Mouse (Mus musculus) stomach, embryonic 15.5 days (tissue): ENCODE data around the gene Cpne5. TPM values are rescaled to one million over a fixed set of nuclear protein-coding genes. Genes with fewer than 3 reads are reported as not detected.

Source experiments
- ATAC-seq: fragments of 200-750 bp; cut with Nextera tagmentation; 2 replicates; pipeline ENCODE4 v1.8.0; 2017; ENCODE audit warnings: low read depth, moderate number of reproducible peaks, moderate TSS enrichment; ENCODE audit not compliant: insufficient read depth, low FRiP score
- H3K27ac ChIP-seq: fragments of 300-500 bp; sonication (generic); 2 replicates; pipeline ENCODE4 v1.5.1; 2015; ENCODE audit warnings: mild to moderate bottlenecking, inconsistent platforms
- H3K27me3 ChIP-seq: fragments of 300-500 bp; sonication (generic); replicated peaks from 2 replicates; pipeline ENCODE4 v1.6.1; 2015; ENCODE audit warnings: inconsistent platforms
- H3K36me3 ChIP-seq: fragments of 300-500 bp; sonication (generic); 2 replicates; pipeline ENCODE4 v1.6.1; 2015; ENCODE audit warnings: inconsistent platforms
- H3K4me1 ChIP-seq: fragments of 300-500 bp; sonication (generic); 2 replicates; pipeline ENCODE4 v1.6.1; 2015; ENCODE audit warnings: inconsistent platforms
- H3K4me2 ChIP-seq: fragments of 300-500 bp; sonication (generic); 2 replicates; pipeline ENCODE4 v1.6.1; 2015; ENCODE audit warnings: mild to moderate bottlenecking, inconsistent platforms
- H3K4me3 ChIP-seq: fragments of 300-500 bp; sonication (generic); replicated peaks from 2 replicates; pipeline ENCODE4 v1.5.1; 2015; ENCODE audit warnings: inconsistent platforms
- H3K9ac ChIP-seq: fragments of 300-500 bp; sonication (generic); 2 replicates; pipeline ENCODE4 v1.6.1; 2015; ENCODE audit warnings: inconsistent platforms
- H3K9me3 ChIP-seq: fragments of 300-500 bp; sonication (generic); 2 replicates; pipeline ENCODE4 v1.6.1; 2016; ENCODE audit warnings: inconsistent platforms
- WGBS: fragments of 180-500 bp; shearing (Covaris S2); methylation state at CpG from one replicate; pipeline ENCODE4 v1.1.7; 2015; 5-methylcytosine and 5-hydroxymethylcytosine counted together
- polyA plus RNA-seq: library from polyadenylated mRNA; unstranded; fragments of >200 nt; fragmentation: Nextera tagmentation; extraction: Ambion mirVana; gene quantifications from 2 replicates; pipeline ENCODE4 v1.2.1, GENCODE M21; 2015

Gene Cpne5
- polyA plus RNA-seq, 1 experiment from 2014 or later: 10.3 TPM

DNA sequence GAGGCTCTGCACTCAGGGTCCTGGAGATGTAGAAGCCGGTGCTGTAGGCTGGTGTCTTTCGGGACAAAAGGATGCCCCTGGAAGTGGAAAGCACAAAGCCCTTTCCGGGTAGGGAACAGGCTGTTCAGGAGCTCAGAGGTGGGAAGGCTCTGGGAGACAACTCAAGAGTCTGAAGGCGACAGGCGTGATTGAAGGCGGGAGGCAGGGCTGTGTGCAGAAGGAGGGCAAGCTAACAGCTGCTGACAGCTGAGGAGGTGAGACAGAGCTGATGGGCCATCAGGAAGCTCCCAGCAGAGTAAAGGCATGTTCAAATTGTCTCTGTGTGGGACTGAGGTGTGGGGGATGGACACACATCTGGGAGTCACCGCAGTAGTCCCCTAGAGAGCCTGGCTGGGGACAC lies 1.9 kb downstream of the Cpne5 start:
- no peaks in the 10 kb centered on the region for H3K9me3 ChIP-seq
- H3K27me3 ChIP-seq: peaks cover 22% of the 10 kb centered on the region
- ATAC-seq: no peak
- peaks cover 25% of the 10 kb centered on the region for H3K4me1 ChIP-seq
- no peak overlapping the region for H3K4me2 ChIP-seq
- no peaks in the 10 kb centered on the region for H3K36me3 ChIP-seq
- WGBS: 66% methylated on average over 7 of the region's 7 CpGs
- H3K27ac ChIP-seq: no peak overlapping the region
- H3K9ac ChIP-seq: no peak overlapping the region
- no peak overlapping the region for H3K4me3 ChIP-seq

DNA sequence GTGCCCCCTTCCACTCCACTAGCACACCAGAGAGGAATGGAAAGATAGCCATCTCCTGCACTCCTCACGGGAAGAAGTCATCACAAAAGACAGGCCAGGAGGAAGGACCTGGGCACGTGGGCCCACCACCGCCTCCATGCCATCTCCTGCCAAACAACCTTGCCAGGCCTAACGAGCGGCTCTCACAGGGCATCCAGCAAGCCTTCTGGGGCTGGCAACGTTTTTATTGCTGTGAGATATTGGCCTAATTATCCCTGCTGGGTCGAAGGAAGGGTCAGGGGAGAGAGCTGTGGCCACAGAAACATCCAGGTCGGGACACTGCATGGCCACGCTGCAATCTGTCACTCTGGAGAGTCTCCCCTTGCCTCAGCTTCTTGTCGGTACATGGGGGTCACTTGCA lies 6.9 kb downstream of the Cpne5 start:
- H3K4me2 ChIP-seq: no peak overlapping the region
- H3K27ac ChIP-seq: no peak overlapping the region
- ATAC-seq: no peak
- peaks cover 10% of the 10 kb centered on the region for H3K27me3 ChIP-seq
- H3K9ac ChIP-seq: no peak overlapping the region
- 0 out of 2 replicates have a peak, but pooled peaks cover 3% of the 10 kb centered on the region for H3K4me1 ChIP-seq
- H3K4me3 ChIP-seq: no peak overlapping the region
- 70% methylated on average over 10 of the region's 10 CpGs for WGBS
- no peaks in the 10 kb centered on the region for H3K9me3 ChIP-seq
- H3K36me3 ChIP-seq: no peaks in the 10 kb centered on the region

DNA sequence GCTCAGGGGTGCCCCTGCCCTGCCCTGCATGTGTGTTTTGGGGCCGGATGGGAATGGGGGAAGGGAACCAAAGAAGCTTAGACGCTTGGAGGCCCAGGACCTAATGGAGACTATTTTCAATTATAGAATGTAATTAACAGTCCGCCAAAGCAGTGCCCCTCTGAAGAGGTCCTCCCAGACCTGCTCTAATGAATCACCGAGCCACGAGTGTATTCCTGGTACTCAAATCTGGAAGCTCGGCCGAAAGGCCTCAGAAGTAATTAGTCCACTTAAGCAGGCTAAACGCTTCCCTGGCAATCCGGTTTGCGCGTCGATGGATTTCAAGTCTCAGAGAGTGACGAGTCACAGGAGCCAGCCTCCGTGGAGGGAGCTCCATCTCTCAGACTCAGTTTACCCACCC lies 17.3 kb downstream of the Cpne5 start:
- 76% methylated on average over 14 of the region's 14 CpGs for WGBS
- no peak overlapping the region for H3K4me3 ChIP-seq
- H3K9ac ChIP-seq: no peak overlapping the region
- no peaks in the 10 kb centered on the region for H3K4me1 ChIP-seq
- H3K9me3 ChIP-seq: no peaks in the 10 kb centered on the region
- H3K4me2 ChIP-seq: no peak overlapping the region
- no peak for ATAC-seq
- H3K27me3 ChIP-seq: no peaks in the 10 kb centered on the region
- H3K36me3 ChIP-seq: no peaks in the 10 kb centered on the region
- H3K27ac ChIP-seq: no peak overlapping the region

DNA sequence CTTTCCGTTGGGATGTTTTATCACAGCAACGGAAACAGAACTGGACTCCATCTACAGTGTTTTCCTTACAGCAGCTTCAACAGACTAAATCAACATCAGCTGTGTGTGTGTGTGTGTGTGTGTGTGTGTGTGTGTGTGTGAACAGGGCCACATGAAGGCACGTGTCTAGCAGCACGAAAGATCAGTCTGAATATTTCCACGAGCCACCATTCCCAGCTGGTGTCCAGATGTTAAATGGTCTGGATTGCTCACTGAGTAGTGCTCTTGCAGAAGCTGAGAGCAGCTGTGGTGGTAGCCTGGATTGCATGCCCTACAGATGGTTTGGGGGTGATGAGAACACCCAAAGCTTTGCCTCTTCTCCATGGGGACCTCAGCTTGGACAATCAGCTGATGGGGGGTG lies 19.9 kb downstream of the Cpne5 start:
- no peak overlapping the region for H3K27ac ChIP-seq
- WGBS: 47% methylated on average over 5 of the region's 5 CpGs
- H3K9me3 ChIP-seq: no peaks in the 10 kb centered on the region
- no peaks in the 10 kb centered on the region for H3K36me3 ChIP-seq
- H3K4me2 ChIP-seq: no peak overlapping the region
- no peak overlapping the region for H3K9ac ChIP-seq
- peaks cover 5% of the 10 kb centered on the region; the same call in 1 of the 2 replicates for H3K4me1 ChIP-seq
- no peak overlapping the region for H3K4me3 ChIP-seq
- ATAC-seq: no peak
- H3K27me3 ChIP-seq: no peaks in the 10 kb centered on the region

DNA sequence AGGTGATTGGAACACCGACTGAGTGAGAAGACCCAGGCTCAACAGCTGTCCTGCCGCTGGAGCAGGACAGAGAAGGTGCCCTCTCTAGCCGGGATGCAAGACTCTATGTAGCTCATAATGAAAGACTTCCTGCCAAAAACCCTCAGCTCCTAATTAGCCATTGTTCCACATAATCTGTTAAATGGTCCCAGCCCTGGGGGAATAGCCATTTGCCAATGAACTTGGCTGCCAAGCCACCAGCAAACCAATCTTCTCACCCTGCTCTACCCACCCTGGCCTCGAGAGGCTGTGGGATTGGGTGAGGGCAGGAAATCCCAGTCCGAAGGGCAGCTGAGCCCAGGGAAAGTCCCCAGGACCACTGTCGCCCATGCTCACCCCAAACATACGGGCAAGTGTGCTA lies 21.9 kb downstream of the Cpne5 start:
- H3K4me3 ChIP-seq: no peak overlapping the region

DNA sequence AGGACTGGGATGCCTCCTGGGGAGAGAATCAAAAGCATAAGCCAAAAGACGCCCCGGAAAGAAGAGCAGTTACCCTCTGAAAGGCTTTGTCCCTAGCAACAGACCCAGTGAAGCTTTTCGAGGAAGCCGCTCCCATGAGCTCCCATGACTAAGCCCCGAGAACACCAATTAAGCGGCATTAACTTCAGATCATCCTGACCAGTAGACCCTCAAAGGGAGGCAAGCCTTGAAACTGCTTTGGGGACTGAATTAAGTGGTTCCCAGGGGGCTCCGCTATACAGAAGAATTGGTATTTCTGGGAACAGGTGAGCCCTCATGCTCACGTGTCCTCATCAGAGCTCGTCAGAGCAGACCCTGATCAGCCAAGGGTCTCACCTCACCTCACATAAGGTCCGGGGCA lies 23.3 kb downstream of the Cpne5 start:
- Histone ChIP-seq H3K4me2 (no peak overlapping the region), H3K4me1 (peaks cover 9% of the 10 kb centered on the region; the same call in 1 of the 2 replicates), H3K9me3 (no peaks in the 10 kb centered on the region), H3K27me3 (no peaks in the 10 kb centered on the region), H3K9ac (no peak overlapping the region), H3K4me3 (no peak overlapping the region), H3K27ac (no peak overlapping the region), H3K36me3 (no peaks in the 10 kb centered on the region)
- ATAC-seq: no peak
- WGBS: 65% methylated on average over 10 of the region's 10 CpGs

More for the DNA sequence above, 21.9 kb downstream of the Cpne5 start:
- H3K36me3 ChIP-seq: no peaks in the 10 kb centered on the region
- WGBS: 70% methylated on average over 7 of the region's 7 CpGs
- no peak overlapping the region for H3K4me2 ChIP-seq
- no peak overlapping the region for H3K9ac ChIP-seq
- H3K4me1 ChIP-seq: peaks cover 9% of the 10 kb centered on the region; the same call in 1 of the 2 replicates
- H3K27me3 ChIP-seq: no peaks in the 10 kb centered on the region
- H3K27ac ChIP-seq: no peak overlapping the region
- no peak for ATAC-seq
- no peaks in the 10 kb centered on the region for H3K9me3 ChIP-seq

DNA sequence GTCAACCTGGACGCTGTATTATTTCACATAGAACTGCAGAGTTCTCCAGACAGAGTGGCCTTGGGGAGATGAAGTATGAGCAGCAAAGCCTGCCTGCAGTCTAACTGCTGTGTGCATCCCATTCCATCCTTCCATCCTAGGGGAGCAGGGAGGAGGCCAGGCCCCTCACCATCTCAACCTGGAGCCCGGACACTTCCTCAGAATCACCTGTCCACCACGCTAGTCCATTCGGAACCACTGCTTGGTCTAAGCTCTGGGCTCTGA lies 23.8 kb downstream of the Cpne5 start:
- Histone ChIP-seq H3K9ac (no peak overlapping the region), H3K27ac (no peak overlapping the region), H3K4me3 (no peak overlapping the region), H3K4me1 (peaks cover 9% of the 10 kb centered on the region; the same call in 1 of the 2 replicates), H3K36me3 (no peaks in the 10 kb centered on the region), H3K4me2 (no peak overlapping the region), H3K9me3 (no peaks in the 10 kb centered on the region), H3K27me3 (no peaks in the 10 kb centered on the region)
- ATAC-seq: no peak
- WGBS: 74% methylated on average over 4 of the region's 4 CpGs

DNA sequence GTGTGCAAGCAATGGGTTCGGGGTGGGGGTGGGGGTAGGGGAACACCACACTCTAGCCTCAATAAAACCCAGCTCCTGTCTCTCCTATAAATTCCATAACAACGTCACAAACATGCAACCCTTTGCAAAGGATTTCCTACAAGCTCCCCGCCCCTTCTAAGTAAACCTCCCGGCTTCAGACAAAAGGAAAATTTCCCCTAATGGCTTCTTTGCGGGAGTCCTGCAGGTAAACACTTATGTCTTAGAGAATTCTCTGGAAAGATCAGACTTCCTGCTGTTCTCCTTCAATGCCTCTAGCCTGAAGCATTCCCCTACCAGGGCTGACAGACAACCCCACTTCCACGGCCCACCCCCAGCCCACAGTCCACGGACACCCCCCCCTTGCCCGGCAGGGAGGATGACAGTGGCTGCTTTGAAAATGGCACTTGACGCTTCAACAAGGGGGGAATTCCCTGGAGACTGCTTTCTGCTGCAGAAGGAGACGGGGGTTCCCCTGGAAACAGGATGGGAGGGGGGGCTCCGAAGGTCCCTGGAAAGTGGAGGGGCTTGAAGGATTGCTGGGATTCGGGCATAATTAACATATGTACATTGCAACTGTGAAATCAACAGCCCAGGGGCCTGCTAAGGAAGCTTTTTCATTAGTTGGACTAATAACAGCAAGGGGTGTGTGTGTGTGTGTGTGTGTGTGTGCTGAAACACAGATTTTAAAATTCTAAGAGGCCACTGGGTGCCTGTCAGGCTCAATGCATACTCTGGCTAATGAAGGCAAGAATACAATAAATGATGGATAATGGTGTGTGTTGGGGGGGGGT lies 24.4 kb downstream of the Cpne5 start:
- 26% methylated on average over 12 of the region's 12 CpGs for WGBS
- Histone ChIP-seq H3K4me2 (0 out of 2 replicates have a peak overlapping the region, but pooled peaks have one; percentile 3), H3K9me3 (no peaks in the 10 kb centered on the region), H3K27me3 (no peaks in the 10 kb centered on the region), H3K9ac (no peak overlapping the region), H3K36me3 (no peaks in the 10 kb centered on the region), H3K4me3 (no peak overlapping the region), H3K4me1 (peaks cover 9% of the 10 kb centered on the region; the same call in 1 of the 2 replicates), H3K27ac (no peak overlapping the region)
- no peak for ATAC-seq

DNA sequence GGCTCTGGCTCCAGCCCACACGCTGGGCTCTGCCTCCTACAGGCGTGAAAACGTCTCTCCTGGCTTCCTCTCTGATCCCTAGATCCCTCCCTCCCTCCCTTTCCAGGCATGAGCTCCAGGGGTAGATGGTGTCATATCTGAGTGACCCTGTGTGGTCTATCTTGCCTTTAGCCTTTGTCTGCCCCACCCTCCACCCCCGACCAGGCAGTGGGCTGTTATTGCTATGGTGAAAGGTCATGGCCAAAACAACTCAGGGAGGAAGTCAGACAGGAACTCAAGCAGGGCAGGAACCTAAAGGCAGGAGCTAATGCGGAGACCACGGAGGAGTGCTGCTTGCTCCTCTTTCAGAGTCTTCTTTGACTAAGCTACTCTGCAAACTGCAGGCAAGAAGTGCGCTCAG lies 26.1 kb downstream of the Cpne5 start:
- Histone ChIP-seq H3K27me3 (no peaks in the 10 kb centered on the region), H3K9ac (no peak overlapping the region), H3K4me1 (peaks cover 9% of the 10 kb centered on the region; the same call in 1 of the 2 replicates), H3K36me3 (no peaks in the 10 kb centered on the region), H3K27ac (no peak overlapping the region), H3K4me2 (no peak overlapping the region), H3K4me3 (no peak overlapping the region), H3K9me3 (no peaks in the 10 kb centered on the region)
- ATAC-seq: no peak
- 47% methylated on average over 7 of the region's 7 CpGs for WGBS

DNA sequence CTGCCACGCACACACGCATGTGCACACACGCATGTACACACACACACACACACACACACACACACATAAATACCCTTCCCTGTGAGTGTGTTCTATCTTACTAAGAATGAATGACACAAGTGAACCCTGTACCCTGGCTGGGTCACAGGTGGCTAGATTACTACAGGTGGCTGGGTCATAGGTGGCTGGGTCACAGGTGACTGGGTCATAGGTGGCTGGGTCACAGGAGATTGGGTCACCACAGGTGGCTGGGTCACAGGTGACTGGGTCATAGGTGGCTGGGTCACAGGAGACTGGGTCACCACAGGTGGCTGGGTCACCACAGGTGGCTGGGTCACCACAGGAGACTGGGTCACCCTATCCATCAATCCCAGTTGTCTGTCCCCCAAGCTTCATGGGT lies 27.9 kb downstream of the Cpne5 start:
- H3K4me1 ChIP-seq: peaks cover 9% of the 10 kb centered on the region; the same call in 1 of the 2 replicates
- H3K9me3 ChIP-seq: no peaks in the 10 kb centered on the region
- 96% methylated on average over 3 of the region's 3 CpGs for WGBS
- H3K9ac ChIP-seq: no peak overlapping the region
- H3K4me3 ChIP-seq: no peak overlapping the region
- H3K4me2 ChIP-seq: no peak overlapping the region
- no peak overlapping the region for H3K27ac ChIP-seq
- H3K36me3 ChIP-seq: no peaks in the 10 kb centered on the region
- peak; percentile 22; the same call in 1 of the 2 replicates for ATAC-seq
- H3K27me3 ChIP-seq: no peaks in the 10 kb centered on the region

DNA sequence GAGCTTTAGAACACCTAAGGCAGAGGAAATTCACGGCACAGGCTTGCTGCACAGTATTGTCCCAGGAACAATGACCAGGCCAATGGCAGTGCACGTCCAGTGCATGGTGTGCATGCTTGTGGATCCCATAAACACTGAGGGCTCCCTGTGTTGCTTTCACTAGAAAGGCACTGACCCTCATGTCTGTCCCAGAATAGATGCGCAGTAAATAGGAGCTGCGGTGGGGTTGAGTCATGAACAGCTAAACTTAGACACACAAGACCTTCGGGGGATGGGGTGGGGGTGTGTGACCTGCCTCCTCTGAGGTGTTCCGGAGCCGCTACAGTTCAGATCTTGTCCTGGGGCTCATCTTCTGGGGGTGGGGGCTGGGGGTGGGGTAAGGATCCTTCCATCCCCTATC lies 31.9 kb downstream of the Cpne5 start:
- WGBS: 74% methylated on average over 7 of the region's 7 CpGs
- no peak for ATAC-seq
- H3K9ac ChIP-seq: no peak overlapping the region

DNA sequence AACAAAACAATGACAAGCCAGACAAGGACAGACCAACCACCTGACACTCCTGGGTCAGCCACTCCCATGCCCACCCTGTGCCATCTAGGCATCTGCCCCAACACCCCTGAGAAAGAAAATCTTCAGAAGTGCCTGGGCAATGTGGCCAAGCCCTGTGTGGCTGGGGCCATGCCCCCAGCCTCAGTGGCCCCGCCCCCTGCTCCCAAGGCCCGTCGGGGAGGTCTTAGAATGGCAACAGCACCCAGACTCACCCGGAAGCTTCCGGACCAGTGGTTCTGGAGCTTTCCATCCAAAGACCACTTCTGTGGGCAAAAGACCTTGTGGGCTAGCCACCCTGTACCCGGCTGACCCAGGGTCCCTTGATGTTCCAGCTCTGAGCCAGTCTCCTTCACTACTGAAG lies 35.4 kb downstream of the Cpne5 start:
- H3K4me1 ChIP-seq: peaks cover 7% of the 10 kb centered on the region; the same call in 1 of the 2 replicates
- H3K4me3 ChIP-seq: no peak overlapping the region
- H3K9me3 ChIP-seq: no peaks in the 10 kb centered on the region
- H3K36me3 ChIP-seq: no peaks in the 10 kb centered on the region
- no peak for ATAC-seq
- no peaks in the 10 kb centered on the region for H3K27me3 ChIP-seq
- 83% methylated on average over 6 of the region's 6 CpGs for WGBS
- H3K27ac ChIP-seq: no peak overlapping the region
- no peak overlapping the region for H3K4me2 ChIP-seq
- H3K9ac ChIP-seq: no peak overlapping the region

More for the DNA sequence above, 31.9 kb downstream of the Cpne5 start:
- no peaks in the 10 kb centered on the region for H3K27me3 ChIP-seq
- no peak overlapping the region for H3K27ac ChIP-seq
- no peak overlapping the region for H3K4me2 ChIP-seq
- H3K9me3 ChIP-seq: no peaks in the 10 kb centered on the region
- no peaks in the 10 kb centered on the region for H3K36me3 ChIP-seq
- H3K4me1 ChIP-seq: no peaks in the 10 kb centered on the region
- H3K4me3 ChIP-seq: no peak overlapping the region
